Mouse (Mus musculus) limb, embryonic 12.5 days (tissue): ENCODE results near the gene Bmpr1a. TPM values are rescaled to one million over a fixed set of nuclear protein-coding genes. Genes with fewer than 3 reads are reported as not detected.

ENCODE experiments used
- ATAC-seq: fragments of 200-750 bp; cut with Nextera tagmentation; 2 replicates; pipeline ENCODE4 v1.8.0; 2017; ENCODE audit warnings: low read depth, moderate TSS enrichment; ENCODE audit not compliant: insufficient number of reproducible peaks, insufficient read depth, low FRiP score, low TSS enrichment
- H3K27ac ChIP-seq: fragments of 300-500 bp; sonication (generic); 2 replicates; pipeline ENCODE4 v1.5.1; 2016; ENCODE audit warnings: mild to moderate bottlenecking, moderate library complexity
- H3K27me3 ChIP-seq: fragments of 300-500 bp; sonication (generic); 2 replicates; pipeline ENCODE4 v1.6.1; 2016; ENCODE audit warnings: mild to moderate bottlenecking, moderate library complexity
- H3K36me3 ChIP-seq: fragments of 300-500 bp; sonication (generic); 2 replicates; pipeline ENCODE4 v1.6.1; 2016; ENCODE audit warnings: mild to moderate bottlenecking, moderate library complexity
- H3K4me1 ChIP-seq: fragments of 300-500 bp; sonication (generic); replicated peaks from 2 replicates; pipeline ENCODE4 v1.6.1; 2016
- H3K4me2 ChIP-seq: fragments of 300-500 bp; sonication (generic); 2 replicates; pipeline ENCODE4 v1.6.1; 2016; ENCODE audit warnings: mild to moderate bottlenecking, moderate library complexity
- H3K4me3 ChIP-seq: fragments of 300-500 bp; sonication (generic); replicated peaks from 2 replicates; pipeline ENCODE4 v1.5.1; 2016; ENCODE audit warnings: mild to moderate bottlenecking
- H3K9ac ChIP-seq: fragments of 300-500 bp; sonication (generic); replicated peaks from 2 replicates; pipeline ENCODE4 v1.6.1; 2016; ENCODE audit warnings: mild to moderate bottlenecking, moderate library complexity
- H3K9me3 ChIP-seq: fragments of 300-500 bp; sonication (generic); 2 replicates; pipeline ENCODE4 v1.6.1; 2016; ENCODE audit warnings: mild to moderate bottlenecking, moderate library complexity
- WGBS: fragments of 180-500 bp; shearing (Covaris S2); methylation state at CpG from one replicate; pipeline ENCODE4 v1.1.7; 2016; 5-methylcytosine and 5-hydroxymethylcytosine counted together
- polyA plus RNA-seq: library from polyadenylated mRNA; unstranded; fragments of >200 nt; fragmentation: Nextera tagmentation; extraction: Ambion mirVana; gene quantifications from 2 replicates; pipeline ENCODE4 v1.2.1, GENCODE M21; 2016

Bmpr1a gene
- polyA plus RNA-seq, 1 experiment from 2014 or later: 67.4 TPM

GRCm38 (mm10) chr14:34449807-34450206 lies 53.3 kb downstream of the Bmpr1a start:
- WGBS: 68% methylated on average over 9 of the region's 9 CpGs
- Histone ChIP-seq H3K4me1 (peaks cover 20% of the 10 kb centered on the region), H3K4me3 (no peak overlapping the region), H3K36me3 (peaks cover 42% of the 10 kb centered on the region), H3K27me3 (no peaks in the 10 kb centered on the region), H3K27ac (no peak overlapping the region), H3K9me3 (no peaks in the 10 kb centered on the region), H3K9ac (no peak overlapping the region), H3K4me2 (no peak overlapping the region)
- no peak for ATAC-seq

- Histone ChIP-seq H3K9ac (no peak overlapping the region), H3K36me3 (peaks cover 45% of the 10 kb centered on the region), H3K27me3 (no peaks in the 10 kb centered on the region), H3K4me1 (peaks cover 11% of the 10 kb centered on the region), H3K9me3 (no peaks in the 10 kb centered on the region), H3K27ac (no peak overlapping the region), H3K4me2 (no peak overlapping the region), H3K4me3 (no peak overlapping the region)
- ATAC-seq: no peak
Measured at GRCm38 (mm10) chr14:34448398-34448797, 54.7 kb downstream of the Bmpr1a start.

- H3K9ac ChIP-seq: no peak overlapping the region
- H3K4me3 ChIP-seq: no peak overlapping the region
- no peaks in the 10 kb centered on the region for H3K9me3 ChIP-seq
- no peak overlapping the region for H3K27ac ChIP-seq
- WGBS: 92% methylated on average over 4 of the region's 4 CpGs
- ATAC-seq: no peak
- no peak overlapping the region for H3K4me2 ChIP-seq
- H3K36me3 ChIP-seq: peaks cover 53% of the 10 kb centered on the region
- peaks cover 8% of the 10 kb centered on the region; the same call in 1 of the 2 replicates for H3K4me1 ChIP-seq
- no peaks in the 10 kb centered on the region for H3K27me3 ChIP-seq
Measured at GRCm38 (mm10) chr14:34447659-34448058, 55.5 kb downstream of the Bmpr1a start.

- ATAC-seq: no peak
- H3K9ac ChIP-seq: no peak overlapping the region
- H3K27me3 ChIP-seq: no peaks in the 10 kb centered on the region
- H3K36me3 ChIP-seq: peaks cover 57% of the 10 kb centered on the region
- no peak overlapping the region for H3K27ac ChIP-seq
- WGBS: 94% methylated on average over 6 of the region's 6 CpGs
- H3K4me2 ChIP-seq: no peak overlapping the region
- H3K9me3 ChIP-seq: no peaks in the 10 kb centered on the region
- H3K4me1 ChIP-seq: peaks cover 8% of the 10 kb centered on the region; the same call in 1 of the 2 replicates
- no peak overlapping the region for H3K4me3 ChIP-seq
Measured at GRCm38 (mm10) chr14:34446624-34447023, 56.5 kb downstream of the Bmpr1a start.

GRCm38 (mm10) chr14:34445348-34445747 lies 57.8 kb downstream of the Bmpr1a start:
- Histone ChIP-seq H3K27ac (no peak overlapping the region), H3K4me1 (peaks cover 8% of the 10 kb centered on the region; the same call in 1 of the 2 replicates), H3K36me3 (peaks cover 66% of the 10 kb centered on the region), H3K27me3 (no peaks in the 10 kb centered on the region), H3K9ac (no peak overlapping the region), H3K4me3 (no peak overlapping the region), H3K4me2 (no peak overlapping the region), H3K9me3 (no peaks in the 10 kb centered on the region)
- 68% methylated on average over 3 of the region's 3 CpGs for WGBS
- no peak for ATAC-seq

GRCm38 (mm10) chr14:34444924-34445323 lies 58.2 kb downstream of the Bmpr1a start:
- H3K4me3 ChIP-seq: no peak overlapping the region
- no peaks in the 10 kb centered on the region for H3K9me3 ChIP-seq
- peaks cover 6% of the 10 kb centered on the region; the same call in 1 of the 2 replicates for H3K4me1 ChIP-seq
- H3K9ac ChIP-seq: no peak overlapping the region
- no peak for ATAC-seq
- no peaks in the 10 kb centered on the region for H3K27me3 ChIP-seq
- H3K27ac ChIP-seq: no peak overlapping the region
- peaks cover 69% of the 10 kb centered on the region for H3K36me3 ChIP-seq
- no peak overlapping the region for H3K4me2 ChIP-seq

- Histone ChIP-seq H3K9me3 (no peaks in the 10 kb centered on the region), H3K9ac (no peak overlapping the region), H3K36me3 (peaks cover 70% of the 10 kb centered on the region), H3K4me2 (no peak overlapping the region), H3K27me3 (no peaks in the 10 kb centered on the region), H3K27ac (no peak overlapping the region), H3K4me3 (no peak overlapping the region), H3K4me1 (0 out of 2 replicates have a peak, but pooled peaks cover under 1% of the 10 kb centered on the region)
- WGBS: 88% methylated on average over 5 of the region's 5 CpGs
- ATAC-seq: no peak
Measured at GRCm38 (mm10) chr14:34444368-34444767, 58.8 kb downstream of the Bmpr1a start.

- 73% methylated on average over 4 of the region's 4 CpGs for WGBS
- Histone ChIP-seq H3K4me1 (no peaks in the 10 kb centered on the region), H3K9ac (no peak overlapping the region), H3K27ac (no peak overlapping the region), H3K27me3 (no peaks in the 10 kb centered on the region), H3K36me3 (peaks cover 71% of the 10 kb centered on the region), H3K4me3 (no peak overlapping the region), H3K9me3 (no peaks in the 10 kb centered on the region), H3K4me2 (no peak overlapping the region)
- ATAC-seq: no peak
Measured at GRCm38 (mm10) chr14:34442531-34442930, 60.6 kb downstream of the Bmpr1a start.

- WGBS: 93% methylated on average over 3 of the region's 3 CpGs
- Histone ChIP-seq H3K36me3 (peaks cover 68% of the 10 kb centered on the region), H3K4me2 (no peak overlapping the region)
Measured at GRCm38 (mm10) chr14:34440526-34441066, 62.5 kb downstream of the Bmpr1a start.

GRCm38 (mm10) chr14:34429069-34429468 lies 74.1 kb downstream of the Bmpr1a start:
- H3K36me3 ChIP-seq: peaks cover 82% of the 10 kb centered on the region
- no peak overlapping the region for H3K4me3 ChIP-seq
- no peaks in the 10 kb centered on the region for H3K4me1 ChIP-seq
- H3K27ac ChIP-seq: no peak overlapping the region
- ATAC-seq: no peak
- H3K27me3 ChIP-seq: no peaks in the 10 kb centered on the region
- no peak overlapping the region for H3K4me2 ChIP-seq
- WGBS: 100% methylated on average over 1 of the region's 1 CpGs
- no peaks in the 10 kb centered on the region for H3K9me3 ChIP-seq
- no peak overlapping the region for H3K9ac ChIP-seq

More at GRCm38 (mm10) chr14:34440526-34441066, 62.5 kb downstream of the Bmpr1a start:
- Histone ChIP-seq H3K27me3 (no peaks in the 10 kb centered on the region), H3K27ac (no peak overlapping the region), H3K4me3 (no peak overlapping the region), H3K9ac (no peak overlapping the region), H3K4me1 (no peaks in the 10 kb centered on the region), H3K9me3 (no peaks in the 10 kb centered on the region)
- no peak for ATAC-seq

GRCm38 (mm10) chr14:34428274-34428673 lies 74.9 kb downstream of the Bmpr1a start:
- ATAC-seq: no peak
- Histone ChIP-seq H3K4me1 (no peaks in the 10 kb centered on the region), H3K27ac (no peak overlapping the region), H3K9ac (no peak overlapping the region), H3K4me2 (no peak overlapping the region), H3K36me3 (peaks cover 89% of the 10 kb centered on the region), H3K27me3 (no peaks in the 10 kb centered on the region), H3K9me3 (no peaks in the 10 kb centered on the region), H3K4me3 (no peak overlapping the region)
- WGBS: 93% methylated on average over 3 of the region's 3 CpGs

GRCm38 (mm10) chr14:34421078-34421477 lies 82.1 kb downstream of the Bmpr1a start:
- no peak overlapping the region for H3K4me3 ChIP-seq
- H3K4me1 ChIP-seq: no peaks in the 10 kb centered on the region
- no peak overlapping the region for H3K9ac ChIP-seq
- WGBS: 97% methylated on average over 1 of the region's 1 CpGs
- no peak for ATAC-seq
- peaks cover 85% of the 10 kb centered on the region for H3K36me3 ChIP-seq
- H3K9me3 ChIP-seq: no peaks in the 10 kb centered on the region
- no peaks in the 10 kb centered on the region for H3K27me3 ChIP-seq
- no peak overlapping the region for H3K4me2 ChIP-seq
- no peak overlapping the region for H3K27ac ChIP-seq
